Mouse (Mus musculus) testis, postnatal 10 days (tissue): ENCODE measurements around the gene Baiap2l1.

Source experiments
- DNase-seq: peaks from one replicate; pipeline ENCODE4 v3.0.0; 2021; ENCODE audit warnings: low spot score

Gene Baiap2l1

GRCm38 (mm10) chr5:144223503-144223862, 134.4 kb downstream of the Baiap2l1 start, which contains the start of gene Tecpr1:
TSS of gene Tecpr1 (minus strand) at chr5:144223615.
- peak; percentile 94 for DNase-seq

- no peak for DNase-seq
These were observed 135.0 kb downstream of the Baiap2l1 start for GRCm38 (mm10) chr5:144222811-144223502.

GRCm38 (mm10) chr5:144221305-144221704, 136.6 kb downstream of the Baiap2l1 start:
- DNase-seq = no peak

GRCm38 (mm10) chr5:144219936-144220335, 138.0 kb downstream of the Baiap2l1 start:
- no peak for DNase-seq

GRCm38 (mm10) chr5:144219306-144219705, 138.6 kb downstream of the Baiap2l1 start:
- no peak for DNase-seq

GRCm38 (mm10) chr5:144218061-144218460, 139.9 kb downstream of the Baiap2l1 start:
- no peak for DNase-seq

GRCm38 (mm10) chr5:144215992-144216391, 141.9 kb downstream of the Baiap2l1 start:
- no peak for DNase-seq
